Mouse (Mus musculus) heart, adult 2 months (tissue): ENCODE results near the gene Fyn. TPM values are rescaled to one million over a fixed set of nuclear protein-coding genes. Genes with fewer than 3 reads are reported as not detected.

Experiments
- DNase-seq, 2 experiments: peaks; one replicate each; pipeline ENCODE4 v3.0.0; 2021
- H3K27ac ChIP-seq: fragments of 200-600 bp; 2 replicates; pipeline ENCODE4 v1.8.1; 2022
- H3K27me3 ChIP-seq: fragments of 200-500 bp; 2 replicates; pipeline ENCODE4 v1.6.1; 2012; ENCODE audit warnings: mild to moderate bottlenecking, low read length, inconsistent platforms, mixed read lengths; ENCODE audit not compliant: control insufficient read depth, insufficient read depth
- H3K36me3 ChIP-seq: fragments of 200-500 bp; 2 replicates; pipeline ENCODE4 v1.6.1; 2012; ENCODE audit warnings: low read length, inconsistent platforms; ENCODE audit not compliant: control insufficient read depth, insufficient read depth
- H3K4me1 ChIP-seq: fragments of 200-500 bp; 2 replicates; pipeline ENCODE4 v1.6.1; 2011; ENCODE audit warnings: low read length; ENCODE audit not compliant: control insufficient read depth, insufficient read depth
- H3K4me3 ChIP-seq: fragments of 200-600 bp; 2 replicates; pipeline ENCODE4 v1.8.1; 2022
- H3K79me2 ChIP-seq: fragments of 200-500 bp; replicated peaks from 2 replicates; pipeline ENCODE4 v1.6.1; 2012; ENCODE audit warnings: mild to moderate bottlenecking, inconsistent platforms, low read length, moderate library complexity, mixed read lengths; ENCODE audit not compliant: control insufficient read depth, insufficient read depth
- H3K9ac ChIP-seq: fragments of 200-500 bp; 2 replicates; pipeline ENCODE4 v1.6.1; 2012; ENCODE audit warnings: low read depth, mild to moderate bottlenecking, control low read depth, inconsistent platforms, low read length, mixed read lengths
- CTCF ChIP-seq: fragments of 200-600 bp; IDR thresholded peaks from 2 replicates; pipeline ENCODE4 v1.8.1; 2022; ENCODE audit warnings: antibody characterized with exemption, mild to moderate bottlenecking, moderate library complexity
- EP300 ChIP-seq: fragments of 200-500 bp; IDR thresholded peaks from 2 replicates; pipeline ENCODE4 v1.6.1; 2011; ENCODE audit warnings: low read depth, low read length, control low read depth; ENCODE audit not compliant: insufficient read depth
- POLR2A ChIP-seq: fragments of 200-500 bp; IDR thresholded peaks from 2 replicates; pipeline ENCODE4 v1.6.1; 2011; ENCODE audit warnings: mild to moderate bottlenecking, low read depth, low read length, control low read depth; ENCODE audit not compliant: insufficient read depth
- whole genome bisulfite sequencing: fragments of 180-500 bp; shearing (Covaris S2); methylation state at CpG from one replicate; pipeline ENCODE4 v1.1.7; 2018; 5-methylcytosine and 5-hydroxymethylcytosine counted together
- intact Hi-C: fragments of 180-260 bp; cut with DNase I; formaldehyde crosslinking; loops from one replicate; pipeline ENCODE4 v1.15.1; 2025
- polyA plus RNA-seq: library from polyadenylated mRNA; depleted of rRNA; stranded (reverse); fragments of >200 nt; gene quantifications from 2 replicates; pipeline ENCODE4 v1.2.3, GENCODE M21; 2012
- total RNA-seq, 2 experiments: library from RNA; stranded (reverse); gene quantifications; 2 replicates each; pipeline ENCODE4 v1.2.3; 2021

The Fyn gene
- total and polyA plus RNA-seq, 3 experiments: 23.2 to 29.7 (median 26.1) TPM

- DNase-seq: no peak
- 90% methylated on average over 9 of the region's 9 CpGs for WGBS
- Histone ChIP-seq H3K27ac (no peak overlapping the region), H3K9ac (no peak overlapping the region), H3K4me3 (no peak overlapping the region), H3K4me1 (no peaks in the 10 kb centered on the region; the same call in 1 of the 2 replicates), H3K79me2 (no peaks in the 10 kb centered on the region), H3K36me3 (no peaks in the 10 kb centered on the region), H3K27me3 (no peaks in the 10 kb centered on the region)
- intact Hi-C loops: no loop called here
- TF ChIP-seq EP300 (no peak), CTCF (no peak), POLR2A (no peak)
Observed at GRCm38 (mm10) chr10:39572050-39572671, 203.5 kb downstream of the Fyn start.

GRCm38 (mm10) chr10:39572672-39573051, 204.0 kb downstream of the Fyn start:
- no peaks in the 10 kb centered on the region for H3K79me2 ChIP-seq
- TF ChIP-seq CTCF: no peak
- TF ChIP-seq EP300: no peak
- no peak for TF ChIP-seq POLR2A
- DNase-seq: peak; percentile 42 to 43
- 63% methylated on average over 6 of the region's 6 CpGs for WGBS
- H3K27ac ChIP-seq: no peak overlapping the region
- no peaks in the 10 kb centered on the region; the same call in 1 of the 2 replicates for H3K4me1 ChIP-seq
- H3K4me3 ChIP-seq: no peak overlapping the region
- H3K27me3 ChIP-seq: no peaks in the 10 kb centered on the region
- no peaks in the 10 kb centered on the region for H3K36me3 ChIP-seq
- intact Hi-C loops: no loop called here
- H3K9ac ChIP-seq: no peak overlapping the region

DNA sequence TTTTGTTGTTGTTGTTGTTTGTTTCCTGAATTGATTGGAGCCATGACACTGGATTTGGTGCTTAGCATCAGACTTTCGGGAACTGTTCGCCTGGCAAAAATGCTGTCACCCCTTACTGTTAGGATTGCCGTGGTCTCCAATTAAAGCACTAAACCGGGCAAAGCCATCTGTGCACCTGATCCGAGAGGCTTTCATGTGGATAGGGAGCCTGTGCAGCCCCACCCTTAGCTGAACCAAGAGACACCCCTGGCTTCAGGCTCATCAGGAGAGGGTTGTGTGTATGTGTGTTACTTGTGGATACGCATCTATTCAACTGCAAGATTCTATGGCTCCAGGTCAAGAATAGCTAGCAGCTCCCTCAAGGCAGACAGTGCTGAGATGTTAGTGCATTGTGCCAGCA, 207.8 kb downstream of the Fyn start:
- no peak overlapping the region for H3K4me3 ChIP-seq
- 94% methylated on average over 6 of the region's 6 CpGs for WGBS
- TF ChIP-seq POLR2A (no peak), EP300 (no peak)
- no peak for DNase-seq
- no peaks in the 10 kb centered on the region for H3K79me2 ChIP-seq
- H3K27ac ChIP-seq: no peak overlapping the region
- intact Hi-C loops: no loop called here
- no peaks in the 10 kb centered on the region for H3K36me3 ChIP-seq
- no peak overlapping the region for H3K9ac ChIP-seq
- no peaks in the 10 kb centered on the region for H3K4me1 ChIP-seq
- no peaks in the 10 kb centered on the region for H3K27me3 ChIP-seq

GRCm38 (mm10) chr10:39580477-39580876, 211.8 kb downstream of the Fyn start:
- H3K36me3 ChIP-seq: no peaks in the 10 kb centered on the region
- WGBS: 92% methylated on average over 8 of the region's 8 CpGs
- H3K9ac ChIP-seq: no peak overlapping the region
- H3K27ac ChIP-seq: no peak overlapping the region
- H3K27me3 ChIP-seq: no peaks in the 10 kb centered on the region
- H3K79me2 ChIP-seq: no peaks in the 10 kb centered on the region
- DNase-seq: no peak
- H3K4me1 ChIP-seq: no peaks in the 10 kb centered on the region
- no peak overlapping the region for H3K4me3 ChIP-seq
- intact Hi-C loops: no loop called here
- TF ChIP-seq CTCF (no peak), EP300 (no peak), POLR2A (no peak)

GRCm38 (mm10) chr10:39582385-39582784, 213.7 kb downstream of the Fyn start:
- TF ChIP-seq CTCF (no peak), EP300 (no peak), POLR2A (no peak)
- H3K79me2 ChIP-seq: no peaks in the 10 kb centered on the region
- no peak overlapping the region for H3K9ac ChIP-seq
- no peaks in the 10 kb centered on the region for H3K36me3 ChIP-seq
- 86% methylated on average over 2 of the region's 2 CpGs for WGBS
- no peak overlapping the region for H3K4me3 ChIP-seq
- H3K27ac ChIP-seq: no peak overlapping the region
- H3K4me1 ChIP-seq: no peaks in the 10 kb centered on the region
- H3K27me3 ChIP-seq: no peaks in the 10 kb centered on the region
- no peak for DNase-seq
- intact Hi-C loops: no loop called here

- no peak for DNase-seq
- no peak for TF ChIP-seq POLR2A
- no peak for TF ChIP-seq EP300
- TF ChIP-seq CTCF: no peak
- no peaks in the 10 kb centered on the region for H3K36me3 ChIP-seq
- no peak overlapping the region for H3K4me3 ChIP-seq
- 90% methylated on average over 12 of the region's 12 CpGs for WGBS
- H3K27me3 ChIP-seq: no peaks in the 10 kb centered on the region
- H3K27ac ChIP-seq: no peak overlapping the region
- H3K4me1 ChIP-seq: no peaks in the 10 kb centered on the region
- intact Hi-C loops: no loop called here
- no peak overlapping the region for H3K9ac ChIP-seq
- no peaks in the 10 kb centered on the region for H3K79me2 ChIP-seq
Observed at GRCm38 (mm10) chr10:39583718-39584117, 215.1 kb downstream of the Fyn start.
